Mouse (Mus musculus) lung, embryonic 16.5 days (tissue): Measurements from ENCODE around the gene Wdr18. TPM values are rescaled to one million over a fixed set of nuclear protein-coding genes. Genes with fewer than 3 reads are reported as not detected.

ENCODE experiments used
- ATAC-seq: fragments of 200-750 bp; cut with Nextera tagmentation; 2 replicates; pipeline ENCODE4 v1.8.0; 2017; ENCODE audit warnings: low read depth, mild to moderate bottlenecking, moderate library complexity
- H3K27ac ChIP-seq: fragments of 300-500 bp; sonication (generic); 2 replicates; pipeline ENCODE4 v1.5.1; 2014; ENCODE audit warnings: mild to moderate bottlenecking, control low read depth, low read length
- H3K27me3 ChIP-seq: fragments of 300-500 bp; sonication (generic); 2 replicates; pipeline ENCODE4 v1.6.1; 2014; ENCODE audit warnings: low read depth, low read length, mixed read lengths; ENCODE audit not compliant: control insufficient read depth, insufficient read depth
- H3K36me3 ChIP-seq: fragments of 300-500 bp; sonication (generic); 2 replicates; pipeline ENCODE4 v1.6.1; 2014; ENCODE audit warnings: low read length; ENCODE audit not compliant: control insufficient read depth, insufficient read depth
- H3K4me1 ChIP-seq: fragments of 300-500 bp; sonication (generic); replicated peaks from 2 replicates; pipeline ENCODE4 v1.6.1; 2014; ENCODE audit warnings: low read length, mixed read lengths; ENCODE audit not compliant: control insufficient read depth, insufficient read depth
- H3K4me2 ChIP-seq: fragments of 300-500 bp; sonication (generic); 2 replicates; pipeline ENCODE4 v1.6.1; 2014; ENCODE audit warnings: low read depth, low read length, control low read depth
- H3K4me3 ChIP-seq: fragments of 300-500 bp; sonication (generic); 2 replicates; pipeline ENCODE4 v1.5.1; 2014; ENCODE audit warnings: mild to moderate bottlenecking, low read length, control low read depth
- H3K9ac ChIP-seq: fragments of 300-500 bp; sonication (generic); 2 replicates; pipeline ENCODE4 v1.6.1; 2014; ENCODE audit warnings: low read length, control low read depth
- H3K9me3 ChIP-seq: fragments of 300-500 bp; sonication (generic); 2 replicates; pipeline ENCODE4 v1.6.1; 2016; ENCODE audit warnings: low read length; ENCODE audit not compliant: control insufficient read depth
- WGBS: fragments of 180-500 bp; shearing (Covaris S2); extraction: QIAGEN DNeasy Blood & Tissue Kit; methylation state at CpG from one replicate; pipeline ENCODE4 v1.1.7; 2014; 5-methylcytosine and 5-hydroxymethylcytosine counted together
- polyA plus RNA-seq: library from polyadenylated mRNA; unstranded; fragments of >200 nt; fragmentation: Nextera tagmentation; extraction: Ambion mirVana; gene quantifications from 2 replicates; pipeline ENCODE4 v1.2.1, GENCODE M21; 2015

Wdr18 gene
- polyA plus RNA-seq: 76.7 and 83.0 TPM in 2 replicates

DNA sequence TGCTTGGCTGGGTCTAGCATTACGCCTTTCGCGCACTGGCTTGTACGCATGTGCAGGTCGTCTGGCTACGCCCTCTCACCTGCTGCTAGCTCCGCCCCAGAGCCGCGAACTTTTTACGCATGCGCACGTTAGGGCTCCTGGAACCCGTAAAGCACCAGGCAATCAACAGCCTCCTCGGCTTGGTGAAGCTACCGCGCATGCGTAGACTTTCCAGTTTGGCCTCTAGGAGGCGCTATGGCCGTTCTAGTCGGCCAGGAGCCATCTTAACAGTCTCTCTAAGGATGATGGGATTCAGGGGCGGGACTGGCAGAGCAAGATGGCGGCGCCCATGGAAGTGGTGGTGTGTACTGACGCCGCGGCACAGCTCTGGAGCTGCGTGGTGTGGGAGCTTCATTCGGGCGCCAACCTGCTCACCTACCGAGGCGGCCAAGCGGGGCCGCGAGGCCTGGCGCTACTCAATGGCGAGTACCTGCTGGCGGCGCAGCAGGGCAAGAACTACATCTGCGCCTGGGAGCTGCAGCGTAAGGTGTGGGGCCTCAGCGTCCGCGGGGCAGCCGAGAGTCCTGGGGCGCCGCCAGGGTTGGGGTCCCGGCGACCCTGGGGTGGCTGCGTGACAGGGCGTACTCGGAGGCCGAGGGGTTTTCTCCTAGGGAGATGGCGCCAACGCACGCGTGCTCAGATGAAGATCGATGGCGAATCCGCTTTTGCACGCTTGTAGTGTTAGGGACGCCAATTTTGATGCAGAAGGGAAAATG is at the start of gene Wdr18:
Gene Wdr18 (plus strand): TSS at position 306 of the 755 bp plus-strand sequence.
- Histone ChIP-seq H3K4me1 (peaks cover 16% of the 10 kb centered on the region), H3K9me3 (no peaks in the 10 kb centered on the region), H3K4me2 (peak within 1 kb of the TSS; percentile 53), H3K27ac (peak within 1 kb of the TSS; percentile 43), H3K36me3 (peaks cover 13% of the 10 kb centered on the region), H3K4me3 (peak within 1 kb of the TSS; percentile 83), H3K9ac (peak within 1 kb of the TSS; percentile 81), H3K27me3 (no peaks in the 10 kb centered on the region)
- ATAC-seq: peak; percentile 96
- WGBS: under 1% methylated on average over 52 of the region's 61 CpGs

DNA sequence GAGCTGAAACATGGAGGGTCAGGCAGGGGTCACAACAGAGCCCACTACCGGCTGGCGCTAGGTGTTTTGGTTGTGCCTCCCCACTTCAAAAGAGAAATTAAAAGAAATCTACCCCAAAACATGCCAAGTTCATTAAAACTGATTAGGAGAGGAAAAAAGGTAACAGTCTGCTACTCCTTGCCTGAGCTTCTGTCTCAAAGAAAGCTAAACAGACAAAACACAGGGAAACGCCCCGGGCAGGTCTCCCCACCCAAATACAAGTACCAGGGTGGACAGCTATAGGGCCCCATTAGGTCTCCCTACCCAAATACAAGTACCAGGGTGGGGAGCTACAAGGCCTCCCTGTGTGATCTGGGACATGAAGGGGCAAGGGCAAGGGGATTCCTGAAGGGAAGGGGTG is 49.4 kb upstream of the Wdr18 start, which contains the start of gene Gm26602:
Gene Gm26602 (plus strand): TSS at position 301 of the 400 bp plus-strand sequence.
- no peaks in the 10 kb centered on the region for H3K9me3 ChIP-seq
- no peak for ATAC-seq
- no peaks in the 10 kb centered on the region for H3K27me3 ChIP-seq
- 0 out of 2 replicates have a peak within 1 kb of the TSS, but pooled peaks have one; percentile 24 for H3K9ac ChIP-seq
- H3K36me3 ChIP-seq: peaks cover 27% of the 10 kb centered on the region
- H3K27ac ChIP-seq: no peak within 1 kb of the TSS
- WGBS: 89% methylated on average over 4 of the region's 4 CpGs
- H3K4me1 ChIP-seq: peaks cover 17% of the 10 kb centered on the region
- no peak within 1 kb of the TSS for H3K4me2 ChIP-seq
- H3K4me3 ChIP-seq: no peak within 1 kb of the TSS

GRCm38 (mm10) chr10:79912412-79912811 is 47.5 kb upstream of the Wdr18 start:
- no peaks in the 10 kb centered on the region for H3K27me3 ChIP-seq
- H3K9ac ChIP-seq: no peak overlapping the region
- no peaks in the 10 kb centered on the region for H3K9me3 ChIP-seq
- H3K4me3 ChIP-seq: no peak overlapping the region
- H3K4me1 ChIP-seq: peaks cover 26% of the 10 kb centered on the region
- no peak overlapping the region for H3K4me2 ChIP-seq
- peaks cover 17% of the 10 kb centered on the region for H3K36me3 ChIP-seq
- 66% methylated on average over 20 of the region's 20 CpGs for WGBS
- ATAC-seq: no peak
- no peak overlapping the region for H3K27ac ChIP-seq

DNA sequence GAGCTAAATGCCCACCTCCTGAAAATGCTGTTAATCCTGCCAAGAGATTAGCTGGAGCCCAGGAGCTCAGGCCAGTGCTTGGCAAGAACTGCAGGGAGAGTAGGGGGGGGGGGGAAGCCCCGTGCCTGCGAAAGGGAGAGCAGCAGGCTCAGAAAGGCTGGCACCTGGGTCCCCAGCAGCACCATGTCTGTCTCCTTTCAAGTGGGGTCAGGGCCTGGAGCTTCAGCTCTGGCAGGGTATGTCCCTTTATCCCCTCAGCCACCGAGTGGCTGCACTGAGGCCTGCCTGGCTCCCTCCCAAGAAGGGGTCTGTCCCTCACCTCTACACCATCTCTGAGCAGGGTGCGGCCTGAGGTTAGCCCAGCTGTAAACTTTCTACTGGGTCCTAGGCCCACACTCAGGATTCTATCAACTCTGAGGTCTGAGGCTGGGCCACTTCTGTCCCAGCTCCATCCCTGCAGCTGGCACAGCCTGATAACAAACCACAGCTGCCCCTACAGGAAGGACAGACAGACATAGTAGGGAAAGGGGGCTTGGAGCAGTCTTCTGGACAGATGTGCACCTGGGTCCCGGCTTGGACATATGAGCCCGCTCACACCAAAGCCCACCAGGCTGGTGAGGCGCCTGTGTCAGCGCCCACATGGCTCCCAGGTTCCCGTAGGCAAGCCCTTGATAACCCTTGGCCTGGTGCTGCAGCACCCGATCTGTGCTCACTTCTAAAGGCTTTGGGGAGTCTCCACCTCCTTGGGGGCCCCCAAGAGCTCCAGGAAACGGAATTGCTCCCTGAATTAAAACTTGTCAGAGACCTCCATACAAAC is 45.6 kb upstream of the Wdr18 start:
- WGBS: 70% methylated on average over 11 of the region's 11 CpGs
- H3K27ac ChIP-seq: peak overlapping the region; percentile 17; the same call in 1 of the 2 replicates
- no peaks in the 10 kb centered on the region for H3K9me3 ChIP-seq
- peaks cover 19% of the 10 kb centered on the region for H3K27me3 ChIP-seq
- H3K9ac ChIP-seq: peak overlapping the region; percentile 32
- H3K4me2 ChIP-seq: no peak overlapping the region
- peaks cover 27% of the 10 kb centered on the region for H3K4me1 ChIP-seq
- ATAC-seq: no peak
- no peak overlapping the region for H3K4me3 ChIP-seq
- H3K36me3 ChIP-seq: peaks cover 17% of the 10 kb centered on the region

GRCm38 (mm10) chr10:79914948-79915596 is 44.9 kb upstream of the Wdr18 start:
- H3K4me1 ChIP-seq: peaks cover 25% of the 10 kb centered on the region
- peaks cover 17% of the 10 kb centered on the region for H3K36me3 ChIP-seq
- 0 out of 2 replicates have a peak overlapping the region, but pooled peaks have one; percentile 81 for H3K4me2 ChIP-seq
- H3K4me3 ChIP-seq: no peak overlapping the region
- ATAC-seq: no peak
- no peak overlapping the region for H3K27ac ChIP-seq
- H3K9ac ChIP-seq: peak overlapping the region; percentile 32
- WGBS: 54% methylated on average over 6 of the region's 7 CpGs
- H3K27me3 ChIP-seq: peaks cover 26% of the 10 kb centered on the region
- H3K9me3 ChIP-seq: no peaks in the 10 kb centered on the region

DNA sequence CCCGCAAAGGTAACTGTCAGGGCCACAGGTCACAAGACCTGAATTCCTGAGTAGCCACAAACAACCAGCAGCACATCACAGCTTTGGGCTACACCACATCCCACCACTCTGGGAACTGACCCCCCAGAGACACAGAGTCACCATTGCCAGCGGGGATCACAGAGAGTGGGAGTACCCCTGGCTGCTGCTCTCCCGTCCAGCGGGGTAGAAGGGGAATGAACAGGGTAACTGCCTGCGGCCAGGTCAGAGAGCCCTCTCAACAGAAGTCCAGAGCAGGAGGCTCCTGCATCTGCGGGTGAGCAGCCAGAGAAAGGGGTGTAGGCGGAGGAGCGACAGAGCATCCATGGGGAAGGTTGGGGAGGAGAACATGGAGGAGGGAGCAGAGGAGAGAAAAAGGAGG is 43.9 kb upstream of the Wdr18 start:
- 0 out of 2 replicates have a peak, but pooled peaks have one; percentile 5 for ATAC-seq
- H3K27ac ChIP-seq: 0 out of 2 replicates have a peak overlapping the region, but pooled peaks have one; percentile 80
- peak overlapping the region; percentile 81 for H3K4me2 ChIP-seq
- peaks cover 30% of the 10 kb centered on the region for H3K4me1 ChIP-seq
- H3K27me3 ChIP-seq: peaks cover 36% of the 10 kb centered on the region
- peaks cover 9% of the 10 kb centered on the region for H3K36me3 ChIP-seq
- 4% methylated on average over 8 of the region's 8 CpGs for WGBS
- H3K9me3 ChIP-seq: no peaks in the 10 kb centered on the region
- H3K9ac ChIP-seq: peak overlapping the region; percentile 98
- peak overlapping the region; percentile 83 for H3K4me3 ChIP-seq

- Histone ChIP-seq H3K9me3 (no peaks in the 10 kb centered on the region), H3K27me3 (peaks cover 45% of the 10 kb centered on the region), H3K4me2 (peak within 1 kb of the TSS; percentile 81), H3K36me3 (peaks cover 4% of the 10 kb centered on the region), H3K27ac (peak within 1 kb of the TSS; percentile 80), H3K4me3 (peak within 1 kb of the TSS; percentile 83), H3K9ac (peak within 1 kb of the TSS; percentile 98), H3K4me1 (peaks cover 35% of the 10 kb centered on the region)
- peak; percentile 89 for ATAC-seq
- WGBS: 2% methylated on average over 42 of the region's 42 CpGs
Observed at GRCm38 (mm10) chr10:79916808-79917531, 43.0 kb upstream of the Wdr18 start, which contains the start of gene Kiss1r. Gene Kiss1r, plus strand, starts transcription at chr10:79916971.

DNA sequence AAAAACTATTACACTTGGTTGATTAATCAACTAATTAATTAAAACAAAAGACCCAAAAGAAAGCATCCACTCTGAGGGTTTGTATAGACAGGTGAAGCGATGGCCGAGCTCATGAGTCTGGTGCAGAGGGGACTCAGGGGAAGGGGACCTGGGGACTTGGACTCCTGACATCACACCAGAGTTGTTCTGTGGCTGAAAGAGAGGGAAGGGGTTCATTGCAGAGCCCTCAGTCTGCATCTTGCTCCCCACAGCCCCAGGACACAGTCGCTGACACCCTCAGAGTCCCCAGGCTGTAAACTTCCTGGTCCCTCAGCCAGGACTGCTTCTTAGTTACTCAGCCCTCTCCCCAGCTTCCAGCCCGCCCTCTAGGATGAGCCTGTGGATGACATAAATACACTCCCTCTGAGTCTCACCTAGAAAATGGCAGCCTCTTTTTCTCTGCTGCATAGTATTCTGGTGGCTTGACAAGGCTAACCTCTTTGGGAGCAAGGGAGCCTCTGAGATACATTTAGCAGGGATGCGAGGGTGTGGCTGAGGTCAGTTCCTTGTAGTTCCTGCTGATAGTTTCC is 42.3 kb upstream of the Wdr18 start:
- no peaks in the 10 kb centered on the region for H3K36me3 ChIP-seq
- H3K9me3 ChIP-seq: no peaks in the 10 kb centered on the region
- WGBS: 70% methylated on average over 5 of the region's 5 CpGs
- H3K27me3 ChIP-seq: peaks cover 52% of the 10 kb centered on the region
- H3K4me3 ChIP-seq: peak overlapping the region; percentile 83
- ATAC-seq: no peak
- H3K4me2 ChIP-seq: peak overlapping the region; percentile 81
- peaks cover 35% of the 10 kb centered on the region for H3K4me1 ChIP-seq
- H3K27ac ChIP-seq: no peak overlapping the region
- H3K9ac ChIP-seq: peak overlapping the region; percentile 98
